Mouse (Mus musculus): ENCODE measurements at regions not wholly inside any gene's neighbourhood (a gene's known extent, or its start where the extent isn't known, plus 50 kb on each side); places are given as distances from the start of the nearest gene placed in this dataset.

GRCm38 (mm10) chr19:54259175-54259574, 215.2 kb downstream of the Adra2a start:
- no peaks in the 10 kb centered on the region for H3K36me3 ChIP-seq (ENCODE audit: control insufficient read depth in 1 of 2, insufficient read depth in 2 of 2, low read length in 2 of 2)
- H3K79me2 ChIP-seq (ENCODE audit: control insufficient read depth, insufficient read depth, low read length, poor library complexity) = no peaks in the 10 kb centered on the region
- no peak for DNase-seq (ENCODE audit: low read depth, low spot score)
- TF ChIP-seq USF1 (IDR thresholded peaks at IDR 0.05; ENCODE audit: low read depth, low read length) (no peak), CHD1 (IDR thresholded peaks at IDR 0.05; ENCODE audit: low read depth, low read length) (no peak), RCOR1 (IDR thresholded peaks at IDR 0.05; ENCODE audit: low read depth, low read length) (no peak), MYC (IDR thresholded peaks at IDR 0.05; ENCODE audit: low read depth, low read length) (no peak), EP300 (IDR thresholded peaks at IDR 0.05; ENCODE audit: low read depth in 1 of 2, low read length in 2 of 2) (no peak), ZKSCAN1 (IDR thresholded peaks at IDR 0.05; ENCODE audit: low read depth, low read length) (no peak), NELFE (IDR thresholded peaks at IDR 0.05; ENCODE audit: low read depth, low read length) (no peak), MAZ (IDR thresholded peaks at IDR 0.05; ENCODE audit: low read depth, low read length) (no peak), CHD2 (IDR thresholded peaks at IDR 0.05; ENCODE audit: low read length) (no peak), POLR2A (IDR thresholded peaks at IDR 0.05; ENCODE audit: control insufficient read depth in 1 of 2, insufficient read depth in 1 of 2, low read depth in 1 of 2, low read length in 2 of 2, poor library complexity in 1 of 2) (no peak)
- H3K4me3 ChIP-seq (ENCODE audit: control insufficient read depth in 1 of 2, insufficient read depth in 1 of 2, low read depth in 2 of 2, low read length in 2 of 2) = no peak overlapping the region
- H3K27me3 ChIP-seq (ENCODE audit: control insufficient read depth in 1 of 2, insufficient read depth in 2 of 2, low read length in 2 of 2) = no peaks in the 10 kb centered on the region; a peak in 1 of 4 replicates
- H3K9me3 ChIP-seq (replicated peaks; ENCODE audit: insufficient read depth, low read length) = no peaks in the 10 kb centered on the region
- H3K27ac ChIP-seq (ENCODE audit: control insufficient read depth, low read depth, low read length) = no peak overlapping the region
- H3K4me1 ChIP-seq (ENCODE audit: control insufficient read depth in 1 of 2, insufficient read depth in 2 of 2, low read length in 2 of 2) = no peaks in the 10 kb centered on the region
- no peak overlapping the region for H3K9ac ChIP-seq (ENCODE audit: control insufficient read depth, low read depth, low read length, poor library complexity, severe bottlenecking)

- H3K4me1 ChIP-seq (ENCODE audit: control insufficient read depth in 1 of 2, insufficient read depth in 2 of 2, low read length in 2 of 2) = no peaks in the 10 kb centered on the region
- DNase-seq (ENCODE audit: low read depth, low spot score) = no peak
- H3K27ac ChIP-seq (ENCODE audit: control insufficient read depth, low read depth, low read length) = no peak overlapping the region
- peaks cover 2 to 3% of the 10 kb centered on the region in 2 experiments; a peak in 2 of 4 replicates for H3K27me3 ChIP-seq (ENCODE audit: control insufficient read depth in 1 of 2, insufficient read depth in 2 of 2, low read length in 2 of 2)
- no peak for TF ChIP-seq USF1 (IDR thresholded peaks at IDR 0.05; ENCODE audit: low read depth, low read length)
- no peak for TF ChIP-seq ELF1 (IDR thresholded peaks at IDR 0.05; ENCODE audit: low read depth, low read length)
- no peak for TF ChIP-seq GATA1 (IDR thresholded peaks at IDR 0.05; ENCODE audit: low read depth, low read length)
- TF ChIP-seq RAD21 (IDR thresholded peaks at IDR 0.05; ENCODE audit: low read depth, low read length) = no peak
- no peak for TF ChIP-seq CHD1 (IDR thresholded peaks at IDR 0.05; ENCODE audit: low read depth, low read length)
- TF ChIP-seq ZKSCAN1 (IDR thresholded peaks at IDR 0.05; ENCODE audit: low read depth, low read length) = no peak
- no peak for TF ChIP-seq E2F4 (IDR thresholded peaks at IDR 0.05; ENCODE audit: borderline replicate concordance, low read depth, low read length)
- TF ChIP-seq NELFE (IDR thresholded peaks at IDR 0.05; ENCODE audit: low read depth, low read length) = no peak
- no peak for TF ChIP-seq TBP (IDR thresholded peaks at IDR 0.05; ENCODE audit: low read depth, low read length)
- no peak for TF ChIP-seq UBTF (IDR thresholded peaks at IDR 0.05; ENCODE audit: borderline replicate concordance, insufficient read depth, low read depth, low read length)
- TF ChIP-seq MAZ (IDR thresholded peaks at IDR 0.05; ENCODE audit: low read depth, low read length) = no peak
- no peak for TF ChIP-seq MXI1 (IDR thresholded peaks at IDR 0.05; ENCODE audit: low read depth, low read length)
- TF ChIP-seq SIN3A (IDR thresholded peaks at IDR 0.05; ENCODE audit: low read length) = no peak
- no peak for TF ChIP-seq ZMIZ1 (IDR thresholded peaks at IDR 0.05; ENCODE audit: low read depth, low read length)
- TF ChIP-seq MAX (IDR thresholded peaks at IDR 0.05; ENCODE audit: low read length) = no peak
- H3K36me3 ChIP-seq (ENCODE audit: control insufficient read depth in 1 of 2, insufficient read depth in 2 of 2, low read length in 2 of 2) = no peaks in the 10 kb centered on the region
- no peaks in the 10 kb centered on the region for H3K9me3 ChIP-seq (replicated peaks; ENCODE audit: insufficient read depth, low read length)
- H3K79me2 ChIP-seq (ENCODE audit: control insufficient read depth, insufficient read depth, low read length, poor library complexity) = no peaks in the 10 kb centered on the region
- H3K9ac ChIP-seq (ENCODE audit: control insufficient read depth, low read depth, low read length, poor library complexity, severe bottlenecking) = no peak overlapping the region
- H3K4me3 ChIP-seq (ENCODE audit: control insufficient read depth in 1 of 2, insufficient read depth in 1 of 2, low read depth in 2 of 2, low read length in 2 of 2) = no peak overlapping the region
Observed at GRCm38 (mm10) chr19:54277368-54277767, 233.4 kb downstream of the Adra2a start.

Measured in MEL (cell line).